In the genomic region with DNA sequence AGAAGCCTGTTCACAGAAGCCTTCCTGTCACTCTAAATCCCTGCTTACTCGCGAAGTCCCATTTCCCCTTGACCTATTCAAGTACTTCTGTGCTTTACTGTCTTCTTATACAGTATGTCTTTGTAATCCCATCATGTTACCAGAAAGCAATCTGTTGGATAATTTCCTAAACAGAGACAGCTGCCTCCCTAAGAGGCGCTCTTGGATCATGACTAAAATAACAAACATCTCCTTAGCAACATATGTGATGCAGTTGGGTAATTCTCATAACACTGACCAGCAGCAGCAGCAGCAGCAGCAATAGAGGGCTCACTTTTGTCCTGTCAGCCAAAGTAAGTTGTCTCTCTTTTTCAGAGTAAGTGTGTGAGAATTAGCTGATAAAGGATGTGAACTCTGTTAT, we compare ENCODE assay signal across 17 mouse cellular contexts.
DNase-seq lines count a peak whose midpoint lies in the region; ATAC-seq and TF ChIP-seq lines count a peak whose summit lies in the region.
"Had no signal": no experiment of that assay in that cellular context is flagged by ENCODE, and none has a peak within 500 bp of the region (broad histone marks: within the 10 kb centered on the region; RNA-seq: fewer than 3 reads in every experiment).

No protein-coding gene starts in this region.

- H3K27me3 ChIP-seq in lung, postnatal 0 days (replicated peaks; ENCODE audit: insufficient read depth, low read length) = no peaks in the 10 kb centered on the region
- H3K27me3 ChIP-seq in intestine, embryonic 15.5 days (replicated peaks) = no peaks in the 10 kb centered on the region
- H3K27me3 ChIP-seq: hindbrain, embryonic 12.5 days; limb, embryonic 13.5 days had no signal

- intact Hi-C loops in heart, postnatal 10 days (cut with DNase I) = no loop called here

- no peaks in the 10 kb centered on the region for H3K9me3 ChIP-seq in lung, postnatal 0 days (ENCODE audit: low read length)
- H3K9me3 ChIP-seq in intestine, embryonic 15.5 days = no peaks in the 10 kb centered on the region
- H3K9me3 ChIP-seq: hindbrain, embryonic 12.5 days; limb, embryonic 13.5 days had no signal

- 0 out of 2 replicates have a peak, but pooled peaks have one; percentile 14 for TF ChIP-seq CTCF in lung, postnatal 0 days (IDR thresholded peaks at IDR 0.05)

- no peak for ATAC-seq in lung, postnatal 0 days
- ATAC-seq in intestine, embryonic 15.5 days = peak; percentile 55; the same call in 1 of the 2 replicates

- 52% methylated on average over 3 of the region's 3 CpGs for WGBS in lung, postnatal 0 days
- WGBS in intestine, embryonic 15.5 days = 48% methylated on average over 3 of the region's 3 CpGs

- no peak overlapping the region for H3K27ac ChIP-seq in lung, postnatal 0 days (ENCODE audit: low read length)
- no peak overlapping the region for H3K27ac ChIP-seq in intestine, embryonic 15.5 days
- H3K27ac ChIP-seq: hindbrain, embryonic 12.5 days; limb, embryonic 13.5 days; macrophage had no signal

- TF ChIP-seq EP300 in lung, postnatal 0 days (IDR thresholded peaks at IDR 0.05) = no peak

- H3K4me1 ChIP-seq in lung, postnatal 0 days (ENCODE audit: insufficient read depth, low read depth, low read length) = no peaks in the 10 kb centered on the region
- H3K4me1 ChIP-seq in intestine, embryonic 15.5 days (replicated peaks) = no peaks in the 10 kb centered on the region
- H3K4me1 ChIP-seq: hindbrain, embryonic 12.5 days; limb, embryonic 13.5 days had no signal

- no peak overlapping the region for H3K9ac ChIP-seq in lung, postnatal 0 days (replicated peaks; ENCODE audit: low read depth)
- H3K9ac ChIP-seq in intestine, embryonic 15.5 days = no peak overlapping the region
- H3K9ac ChIP-seq: hindbrain, embryonic 12.5 days; limb, embryonic 13.5 days had no signal

- H3K4me3 ChIP-seq in lung, postnatal 0 days (ENCODE audit: low read depth, low read length) = no peak overlapping the region
- no peak overlapping the region for H3K4me3 ChIP-seq in intestine, embryonic 15.5 days (replicated peaks)
- H3K4me3 ChIP-seq: erythroblast, embryonic 14.5 days; hindbrain, embryonic 12.5 days; limb, embryonic 13.5 days had no signal

- H3K4me2 ChIP-seq in lung, postnatal 0 days (replicated peaks; ENCODE audit: low read depth, low read length) = no peak overlapping the region
- H3K4me2 ChIP-seq in intestine, embryonic 15.5 days (replicated peaks) = no peak overlapping the region
- H3K4me2 ChIP-seq: heart, embryonic 11.5 days; hindbrain, embryonic 12.5 days; limb, embryonic 13.5 days had no signal

- DNase-seq in heart, postnatal 10 days = peak; percentile 6 to 17
- DNase-seq in heart, adult 11 months = no peak
- peak; percentile 61 for DNase-seq in lung, postnatal 0 days (ENCODE audit: low spot score)
- DNase-seq in lung, adult 18-20 months = no peak
- DNase-seq in telencephalon, adult 2 months (ENCODE audit: low read depth, low spot score) = peak; percentile 3
- no peak for DNase-seq in gastrocnemius, adult 8-10 months (ENCODE audit: low spot score in 2 of 2)
- DNase-seq: adrenal gland, adult 8-10 months; cerebellum, adult 8-10 months; gastrocnemius, postnatal 25 days; kidney, adult 8-10 months; thymus, postnatal 4 days had no signal

- no peaks in the 10 kb centered on the region for H3K36me3 ChIP-seq in lung, postnatal 0 days (ENCODE audit: insufficient read depth, low read length)
- no peaks in the 10 kb centered on the region for H3K36me3 ChIP-seq in intestine, embryonic 15.5 days
- H3K36me3 ChIP-seq: hindbrain, embryonic 12.5 days; limb, embryonic 13.5 days had no signal

Comparison
In these comparisons a context has a peak if more than half of its experiments do, and no peak if none do; other contexts are left out.
1. DNase-seq: peak in heart, postnatal 10 days (2 of 2), lung, postnatal 0 days (single experiment) and telencephalon, adult 2 months (single experiment); none in heart, adult 11 months (single experiment), lung, adult 18-20 months (0 of 2) and gastrocnemius, adult 8-10 months (0 of 2).